Mouse (Mus musculus): ENCODE data around the gene Brd2. TPM values are rescaled to one million over a fixed set of nuclear protein-coding genes. Genes with fewer than 3 reads are reported as not detected.

The Brd2 gene
- polyA plus RNA-seq, 1 experiment = 194 TPM

- no peak for DNase-seq (ENCODE audit: extremely low spot score in 1 of 2, low spot score in 1 of 2)
Measured at GRCm38 (mm10) chr17:34134451-34134850, 12.0 kb upstream of the Brd2 start.

- no peak for DNase-seq (ENCODE audit: extremely low spot score in 1 of 2, low spot score in 1 of 2)
Measured at GRCm38 (mm10) chr17:34133289-34133688, 10.9 kb upstream of the Brd2 start.

- DNase-seq (ENCODE audit: extremely low spot score in 1 of 2, low spot score in 1 of 2) = no peak
Measured at GRCm38 (mm10) chr17:34131911-34132310, 9.5 kb upstream of the Brd2 start.

GRCm38 (mm10) chr17:34130073-34130947 is 7.9 kb upstream of the Brd2 start:
- DNase-seq (ENCODE audit: extremely low spot score in 1 of 2, low spot score in 1 of 2) = no peak

GRCm38 (mm10) chr17:34128944-34129791 is 6.7 kb upstream of the Brd2 start:
- no peak for DNase-seq (ENCODE audit: extremely low spot score in 1 of 2, low spot score in 1 of 2)

GRCm38 (mm10) chr17:34128264-34128937 is 6.0 kb upstream of the Brd2 start:
- DNase-seq (ENCODE audit: extremely low spot score in 1 of 2, low spot score in 1 of 2) = peak in 1 of 2 experiments; percentile 83

- peak in 1 of 2 experiments; percentile 70 for DNase-seq (ENCODE audit: extremely low spot score in 1 of 2, low spot score in 1 of 2)
Measured at GRCm38 (mm10) chr17:34127475-34127874, 5.0 kb upstream of the Brd2 start.

GRCm38 (mm10) chr17:34126826-34127420 is 4.5 kb upstream of the Brd2 start:
- no peak for DNase-seq (ENCODE audit: extremely low spot score in 1 of 2, low spot score in 1 of 2)

- no peak for DNase-seq (ENCODE audit: extremely low spot score in 1 of 2, low spot score in 1 of 2)
Measured at GRCm38 (mm10) chr17:34124649-34125048, 2.2 kb upstream of the Brd2 start.

GRCm38 (mm10) chr17:34123518-34123917 is 1.1 kb upstream of the Brd2 start:
- DNase-seq (ENCODE audit: extremely low spot score in 1 of 2, low spot score in 1 of 2) = no peak

GRCm38 (mm10) chr17:34123111-34123510 is 677 bp upstream of the Brd2 start:
- DNase-seq (ENCODE audit: extremely low spot score in 1 of 2, low spot score in 1 of 2) = no peak

GRCm38 (mm10) chr17:34121879-34122187 is 601 bp downstream of the Brd2 start:
- peak; percentile 49 to 62 for DNase-seq (ENCODE audit: extremely low spot score in 1 of 2, low spot score in 1 of 2)

GRCm38 (mm10) chr17:34121172-34121878 is 1.1 kb downstream of the Brd2 start:
- DNase-seq (ENCODE audit: extremely low spot score in 1 of 2, low spot score in 1 of 2) = peak; percentile 88 to 93

- DNase-seq (ENCODE audit: extremely low spot score in 1 of 2, low spot score in 1 of 2) = peak; percentile 46 to 75
Measured at GRCm38 (mm10) chr17:34120814-34121171, 1.6 kb downstream of the Brd2 start.

GRCm38 (mm10) chr17:34120180-34120723 is 2.2 kb downstream of the Brd2 start:
- peak; percentile 79 to 89 for DNase-seq (ENCODE audit: extremely low spot score in 1 of 2, low spot score in 1 of 2)

GRCm38 (mm10) chr17:34119249-34120179 is 2.9 kb downstream of the Brd2 start, which contains the start of gene H2-DMa:
H2-DMa (plus strand) TSS chr17:34119541.
- DNase-seq (ENCODE audit: extremely low spot score in 1 of 2, low spot score in 1 of 2) = peak; percentile 99

- DNase-seq (ENCODE audit: extremely low spot score in 1 of 2, low spot score in 1 of 2) = no peak
Measured at GRCm38 (mm10) chr17:34118873-34119248, 3.6 kb downstream of the Brd2 start.

- no peak for DNase-seq (ENCODE audit: extremely low spot score in 1 of 2, low spot score in 1 of 2)
Measured at GRCm38 (mm10) chr17:34118113-34118872, 4.1 kb downstream of the Brd2 start.
